Mouse (Mus musculus) lung, embryonic 14.5 days (tissue): Measurements from ENCODE around the gene Dnal1. TPM values are rescaled to one million over a fixed set of nuclear protein-coding genes. Genes with fewer than 3 reads are reported as not detected.

Experiments
- ATAC-seq: fragments of 200-750 bp; cut with Nextera tagmentation; 2 replicates; pipeline ENCODE4 v1.8.0; 2017; ENCODE audit warnings: mild to moderate bottlenecking, moderate TSS enrichment, moderate library complexity; ENCODE audit not compliant: insufficient read depth
- DNase-seq: peaks from one replicate; pipeline ENCODE4 v3.0.0-alpha.2; 2015
- H3K27ac ChIP-seq: fragments of 300-500 bp; sonication (generic); 2 replicates; pipeline ENCODE4 v1.5.1; 2014; ENCODE audit warnings: low read depth, mild to moderate bottlenecking, moderate library complexity
- H3K27me3 ChIP-seq: fragments of 300-500 bp; sonication (generic); 2 replicates; pipeline ENCODE4 v1.6.1; 2014; ENCODE audit warnings: low read length, control low read depth; ENCODE audit not compliant: insufficient read depth
- H3K36me3 ChIP-seq: fragments of 300-500 bp; sonication (generic); 2 replicates; pipeline ENCODE4 v1.6.1; 2014; ENCODE audit warnings: control low read depth; ENCODE audit not compliant: insufficient read depth
- H3K4me1 ChIP-seq: fragments of 300-500 bp; sonication (generic); 2 replicates; pipeline ENCODE4 v1.6.1; 2014; ENCODE audit warnings: antibody characterized with exemption, control low read depth; ENCODE audit not compliant: insufficient read depth
- H3K4me2 ChIP-seq: fragments of 300-500 bp; sonication (generic); 2 replicates; pipeline ENCODE4 v1.6.1; 2014; ENCODE audit warnings: mild to moderate bottlenecking
- H3K4me3 ChIP-seq: fragments of 300-500 bp; sonication (generic); 2 replicates; pipeline ENCODE4 v1.5.1; 2014; ENCODE audit warnings: low read depth, low read length
- H3K9ac ChIP-seq: fragments of 300-500 bp; sonication (generic); 2 replicates; pipeline ENCODE4 v1.6.1; 2014
- H3K9me3 ChIP-seq: fragments of 300-500 bp; sonication (generic); 2 replicates; pipeline ENCODE4 v1.6.1; 2016; ENCODE audit warnings: low read depth, low read length, control low read depth
- CTCF ChIP-seq: IDR thresholded peaks from 2 replicates; pipeline ENCODE4 v1.5.1; 2016; ENCODE audit warnings: antibody characterized with exemption, low read depth
- WGBS: fragments of 180-500 bp; shearing (Covaris S2); extraction: QIAGEN DNeasy Blood & Tissue Kit; methylation state at CpG from one replicate; pipeline ENCODE4 v1.1.7; 2014; 5-methylcytosine and 5-hydroxymethylcytosine counted together
- polyA plus RNA-seq: library from polyadenylated mRNA; unstranded; fragments of >200 nt; fragmentation: Nextera tagmentation; extraction: Ambion mirVana; gene quantifications from 2 replicates; pipeline ENCODE4 v1.2.1, GENCODE M21; 2014

The Dnal1 gene
- polyA plus RNA-seq, 1 experiment from 2014 or later = 5.2 TPM

DNA sequence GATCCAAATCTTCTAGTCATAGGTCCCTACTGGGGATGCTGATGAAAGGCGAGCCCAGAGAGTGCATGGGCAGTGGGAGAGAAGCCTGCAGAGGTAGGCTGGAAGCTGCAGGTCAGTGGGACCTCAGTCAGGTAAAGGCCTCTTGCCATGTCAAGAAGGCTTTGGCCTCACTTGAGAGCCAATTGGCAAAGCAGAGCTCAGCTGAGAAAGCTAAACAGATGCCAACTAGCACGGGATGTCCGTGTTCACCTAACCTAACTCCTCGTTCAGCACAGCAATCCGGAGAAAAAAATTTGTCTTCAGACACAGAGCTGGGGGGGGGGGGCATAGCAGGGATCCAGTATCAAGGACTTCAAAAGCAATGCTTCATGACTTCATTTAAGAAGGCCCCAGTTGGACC is 70.8 kb downstream of the Dnal1 start:
- H3K9me3 ChIP-seq = no peaks in the 10 kb centered on the region
- 0 out of 2 replicates have a peak, but pooled peaks cover 9% of the 10 kb centered on the region for H3K36me3 ChIP-seq

DNA sequence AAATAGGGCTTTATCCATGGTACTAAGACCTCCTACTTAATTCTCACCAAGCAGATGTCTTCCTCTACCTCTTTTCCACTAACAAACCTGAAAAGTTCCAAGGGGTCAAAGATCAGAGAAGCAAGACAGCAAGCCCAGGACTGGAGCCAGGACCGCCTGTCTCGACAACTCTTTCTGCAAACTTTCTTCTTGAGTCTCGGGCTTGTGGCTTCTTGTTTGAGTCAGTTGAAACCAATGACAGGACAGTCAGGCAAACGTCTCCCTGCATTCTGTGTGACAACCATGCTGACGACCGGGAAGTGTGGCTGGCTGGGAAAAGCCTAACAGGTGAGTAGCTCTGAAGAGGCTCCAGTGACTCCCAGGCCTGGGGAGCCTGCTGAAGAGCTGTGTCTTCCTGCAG is 71.4 kb downstream of the Dnal1 start:
- Histone ChIP-seq H3K27ac (no peak overlapping the region), H3K9ac (no peak overlapping the region), H3K9me3 (no peaks in the 10 kb centered on the region), H3K4me2 (no peak overlapping the region), H3K4me3 (no peak overlapping the region), H3K27me3 (no peaks in the 10 kb centered on the region), H3K36me3 (0 out of 2 replicates have a peak, but pooled peaks cover 9% of the 10 kb centered on the region), H3K4me1 (peaks cover 64% of the 10 kb centered on the region)
- DNase-seq = no peak
- WGBS = 57% methylated on average over 6 of the region's 6 CpGs
- no peak for ATAC-seq
- no peak for TF ChIP-seq CTCF

More for the DNA sequence above, 70.8 kb downstream of the Dnal1 start:
- Histone ChIP-seq H3K4me1 (peaks cover 63% of the 10 kb centered on the region), H3K4me2 (no peak overlapping the region), H3K27me3 (no peaks in the 10 kb centered on the region), H3K4me3 (no peak overlapping the region), H3K9ac (no peak overlapping the region), H3K27ac (no peak overlapping the region)
- TF ChIP-seq CTCF = no peak
- ATAC-seq = no peak
- 75% methylated on average over 5 of the region's 5 CpGs for WGBS
- no peak for DNase-seq

DNA sequence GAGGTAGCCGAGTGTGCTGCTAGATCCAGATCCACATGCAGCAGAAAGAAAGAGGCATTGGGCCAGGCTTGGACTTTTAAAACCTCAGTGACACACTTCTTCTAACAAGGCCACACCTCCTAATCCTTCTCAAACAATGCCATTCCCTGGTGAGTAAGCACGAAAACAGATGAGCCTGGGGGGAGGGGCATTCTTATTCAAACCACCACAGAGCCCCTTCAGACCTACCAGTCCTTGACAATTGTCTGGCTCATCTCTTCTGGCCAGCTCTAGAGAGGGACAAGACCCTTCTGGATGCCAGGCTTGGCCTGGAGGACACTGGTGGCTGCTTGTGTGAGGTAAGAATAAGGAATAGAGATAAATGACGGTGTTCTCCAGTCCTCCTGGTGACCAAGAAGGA is 72.4 kb downstream of the Dnal1 start:
- TF ChIP-seq CTCF = no peak
- WGBS = 77% methylated on average over 3 of the region's 3 CpGs
- Histone ChIP-seq H3K9ac (no peak overlapping the region), H3K36me3 (0 out of 2 replicates have a peak, but pooled peaks cover 9% of the 10 kb centered on the region), H3K27ac (peak overlapping the region; percentile 78; the same call in 1 of the 2 replicates), H3K4me2 (no peak overlapping the region), H3K27me3 (no peaks in the 10 kb centered on the region), H3K9me3 (no peaks in the 10 kb centered on the region), H3K4me1 (peaks cover 63% of the 10 kb centered on the region), H3K4me3 (no peak overlapping the region)
- no peak for ATAC-seq
- peak; percentile 25 for DNase-seq

DNA sequence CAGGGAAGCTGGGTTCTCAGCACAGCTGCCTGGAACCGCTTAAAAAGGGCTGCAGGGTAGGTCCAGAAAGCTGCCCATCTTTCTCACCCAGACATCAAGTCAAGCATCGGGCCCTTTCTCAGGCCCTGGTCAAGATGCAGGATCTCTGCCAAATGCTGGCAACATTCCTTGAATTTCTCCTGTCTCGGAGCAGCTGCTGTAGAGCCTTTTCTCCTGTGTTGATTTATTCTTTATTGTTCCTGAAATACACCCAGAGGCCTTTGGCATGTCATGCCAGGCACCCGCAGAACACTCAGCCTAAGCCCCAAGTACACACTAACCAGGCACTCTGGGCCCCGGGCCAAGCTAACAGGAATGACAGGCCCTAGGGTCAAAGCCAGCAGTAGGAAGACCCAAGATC is 72.8 kb downstream of the Dnal1 start:
- WGBS = 49% methylated on average over 5 of the region's 5 CpGs
- no peak for TF ChIP-seq CTCF
- H3K27ac ChIP-seq = peak overlapping the region; percentile 78; the same call in 1 of the 2 replicates
- H3K4me3 ChIP-seq = no peak overlapping the region
- no peaks in the 10 kb centered on the region for H3K9me3 ChIP-seq
- H3K27me3 ChIP-seq = no peaks in the 10 kb centered on the region
- 0 out of 2 replicates have a peak, but pooled peaks cover 9% of the 10 kb centered on the region for H3K36me3 ChIP-seq
- 0 out of 2 replicates have a peak overlapping the region, but pooled peaks have one; percentile 6 for H3K4me2 ChIP-seq
- no peak overlapping the region for H3K9ac ChIP-seq
- ATAC-seq (no peak), DNase-seq (peak; percentile 68)
- H3K4me1 ChIP-seq = peaks cover 63% of the 10 kb centered on the region

DNA sequence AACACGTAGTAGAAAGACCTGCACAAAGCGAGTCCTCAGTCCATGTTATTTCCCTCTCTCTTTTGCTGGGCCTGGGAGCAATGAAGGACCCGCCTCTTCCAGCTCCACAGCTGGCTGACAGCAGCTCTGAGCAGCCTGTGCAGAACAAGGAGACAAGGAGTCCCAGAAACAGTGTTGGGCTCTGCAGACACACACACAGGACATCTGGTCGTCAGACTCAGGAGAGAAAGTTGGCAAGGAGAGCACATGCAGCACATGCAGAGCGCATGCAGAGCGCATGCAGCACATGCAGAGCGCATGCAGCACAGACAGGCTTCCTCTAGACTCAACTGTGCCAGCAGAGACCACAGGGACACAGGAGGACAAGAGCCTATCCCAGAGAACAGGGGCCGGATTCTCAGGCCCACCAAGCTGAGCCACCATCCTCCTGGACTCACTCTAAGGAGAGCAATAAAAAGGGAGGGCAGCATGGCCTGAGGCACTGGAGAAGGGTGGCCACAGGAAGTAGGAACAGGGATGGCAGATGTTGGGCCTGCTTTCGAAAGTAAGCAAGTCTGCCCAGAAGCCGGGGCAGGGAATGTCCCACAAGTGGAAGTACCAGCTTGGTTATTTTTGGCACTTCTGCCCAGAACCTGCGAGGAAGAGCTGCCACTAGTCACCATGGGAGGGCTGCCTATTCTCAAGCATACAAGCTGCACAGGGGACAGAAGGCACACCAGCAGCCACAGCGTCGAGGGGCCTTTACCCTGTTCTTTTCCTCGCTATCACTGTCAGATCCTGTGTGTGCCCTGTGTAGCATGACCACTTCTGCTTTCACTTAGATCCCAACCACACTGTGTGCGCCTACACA is 73.8 kb downstream of the Dnal1 start:
- Histone ChIP-seq H3K9ac (peak overlapping the region; percentile 9; the same call in 1 of the 2 replicates), H3K4me3 (no peak overlapping the region), H3K36me3 (0 out of 2 replicates have a peak, but pooled peaks cover 9% of the 10 kb centered on the region), H3K9me3 (no peaks in the 10 kb centered on the region), H3K4me2 (peak overlapping the region; percentile 25; the same call in 1 of the 2 replicates), H3K27me3 (no peaks in the 10 kb centered on the region), H3K27ac (peak overlapping the region; percentile 78), H3K4me1 (peaks cover 66% of the 10 kb centered on the region)
- no peak for TF ChIP-seq CTCF
- DNase-seq (peak; percentile 56), ATAC-seq (peak; percentile 50; the same call in 1 of the 2 replicates)
- WGBS = 62% methylated on average over 15 of the region's 15 CpGs

DNA sequence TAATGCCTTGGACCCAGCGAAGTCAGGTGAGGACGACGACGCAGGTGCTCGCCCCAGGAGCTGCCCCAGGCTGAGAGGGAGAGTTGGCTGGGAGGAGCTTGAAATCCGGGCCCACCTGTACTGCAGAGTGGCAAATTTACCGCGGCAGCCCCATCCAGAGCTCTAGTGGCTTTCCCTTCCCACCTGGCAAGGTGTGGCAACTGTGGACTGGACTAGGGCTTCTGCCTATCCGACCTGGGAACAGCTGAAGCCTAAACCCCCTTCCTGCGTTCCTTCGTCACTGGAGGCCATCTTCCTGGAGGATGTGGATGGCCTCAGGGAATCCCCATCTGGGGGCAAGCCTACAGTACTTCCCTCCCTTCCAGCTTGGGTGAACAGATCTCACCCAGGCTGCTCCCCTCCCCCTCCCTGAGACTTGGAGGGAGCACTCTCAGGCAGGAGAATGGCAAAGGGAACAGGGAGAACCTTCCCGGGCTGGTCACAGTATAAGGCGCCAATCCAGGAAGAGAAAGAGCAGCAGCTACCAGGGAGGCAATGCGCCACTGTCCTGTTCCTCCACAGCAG is 74.8 kb downstream of the Dnal1 start:
- peak; percentile 19 for DNase-seq
- H3K4me2 ChIP-seq = peak overlapping the region; percentile 25; the same call in 1 of the 2 replicates
- H3K4me3 ChIP-seq = no peak overlapping the region
- WGBS = 59% methylated on average over 14 of the region's 14 CpGs
- H3K27me3 ChIP-seq = no peaks in the 10 kb centered on the region
- TF ChIP-seq CTCF = no peak
- peak overlapping the region; percentile 78 for H3K27ac ChIP-seq
- H3K4me1 ChIP-seq = peaks cover 66% of the 10 kb centered on the region
- 0 out of 2 replicates have a peak, but pooled peaks cover 9% of the 10 kb centered on the region for H3K36me3 ChIP-seq
- no peaks in the 10 kb centered on the region for H3K9me3 ChIP-seq
- ATAC-seq = no peak
- H3K9ac ChIP-seq = peak overlapping the region; percentile 9; the same call in 1 of the 2 replicates

DNA sequence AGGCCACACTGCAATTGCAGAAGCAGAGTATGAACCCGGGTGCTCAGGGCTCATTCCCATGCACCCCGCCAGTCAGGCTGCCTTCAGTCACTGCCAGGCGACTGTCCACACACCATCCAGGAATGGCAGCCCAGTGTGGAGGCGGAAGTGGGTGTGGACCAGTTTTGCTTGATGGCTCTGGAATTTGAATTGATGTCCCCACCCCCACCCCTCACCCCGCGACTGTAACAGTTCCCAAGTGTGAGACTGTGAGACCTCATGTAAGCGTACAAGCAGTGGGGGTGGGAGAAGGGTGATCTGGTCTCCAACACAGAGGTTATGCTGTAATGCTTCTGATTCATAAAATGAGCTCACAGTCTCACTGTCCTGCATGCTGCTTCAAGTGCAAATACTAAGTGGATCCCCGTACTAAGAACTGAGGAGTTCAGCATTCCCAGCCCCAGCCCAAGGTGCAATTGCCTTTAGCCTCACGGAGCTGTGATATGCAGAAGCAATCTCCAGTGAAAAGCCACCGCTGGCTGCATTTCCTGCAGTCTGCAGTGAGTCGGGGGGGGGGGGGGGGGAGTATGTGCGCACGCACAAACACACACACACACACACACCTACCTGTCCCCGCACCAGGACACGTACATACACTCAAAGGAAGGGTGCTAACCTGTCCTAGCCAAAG is 76.1 kb downstream of the Dnal1 start:
- TF ChIP-seq CTCF = no peak

More for the DNA sequence above, 76.1 kb downstream of the Dnal1 start:
- H3K36me3 ChIP-seq = 0 out of 2 replicates have a peak, but pooled peaks cover 9% of the 10 kb centered on the region
- H3K9ac ChIP-seq = no peak overlapping the region
- 34% methylated on average over 12 of the region's 15 CpGs for WGBS
- H3K4me3 ChIP-seq = no peak overlapping the region
- ATAC-seq = no peak
- peak overlapping the region; percentile 76 for H3K4me2 ChIP-seq
- no peaks in the 10 kb centered on the region for H3K9me3 ChIP-seq
- DNase-seq = peak; percentile 59
- H3K27ac ChIP-seq = no peak overlapping the region
- H3K27me3 ChIP-seq = no peaks in the 10 kb centered on the region
- peaks cover 68% of the 10 kb centered on the region for H3K4me1 ChIP-seq
